Mouse (Mus musculus): ENCODE measurements around the gene Cox4i1. TPM values are rescaled to one million over a fixed set of nuclear protein-coding genes. Genes with fewer than 3 reads are reported as not detected.

Gene Cox4i1
- polyA plus RNA-seq, 1 experiment from 2014 or later: 1,171 TPM

- Histone ChIP-seq H3K4me2 (no peak overlapping the region), H3K9ac (no peak overlapping the region), H3K27ac (replicated peaks) (no peak overlapping the region), H3K27me3 (no peaks in the 10 kb centered on the region), H3K36me3 (no peaks in the 10 kb centered on the region), H3K4me3 (no peak overlapping the region), H3K9me3 (no peaks in the 10 kb centered on the region), H3K4me1 (replicated peaks) (peaks cover 8% of the 10 kb centered on the region)
- ATAC-seq (ENCODE audit: low FRiP score, low read depth): no peak
- WGBS: 82% methylated on average over 6 of the region's 6 CpGs
Observed at GRCm38 (mm10) chr8:120699079-120699478, 31.1 kb downstream of the Cox4i1 start.

GRCm38 (mm10) chr8:120699565-120699964 is 31.5 kb downstream of the Cox4i1 start:
- H3K36me3 ChIP-seq: no peaks in the 10 kb centered on the region
- H3K27me3 ChIP-seq: no peaks in the 10 kb centered on the region
- no peak overlapping the region for H3K9ac ChIP-seq
- no peak for ATAC-seq (ENCODE audit: low FRiP score, low read depth)
- WGBS: 67% methylated on average over 2 of the region's 2 CpGs
- H3K27ac ChIP-seq (replicated peaks): no peak overlapping the region
- H3K4me3 ChIP-seq: no peak overlapping the region
- no peak overlapping the region for H3K4me2 ChIP-seq
- no peaks in the 10 kb centered on the region for H3K9me3 ChIP-seq
- peaks cover 8% of the 10 kb centered on the region for H3K4me1 ChIP-seq (replicated peaks)

- Histone ChIP-seq H3K4me2 (no peak overlapping the region), H3K36me3 (no peaks in the 10 kb centered on the region), H3K9me3 (no peaks in the 10 kb centered on the region), H3K4me1 (replicated peaks) (peaks cover 8% of the 10 kb centered on the region), H3K27ac (replicated peaks) (no peak overlapping the region), H3K4me3 (no peak overlapping the region), H3K27me3 (no peaks in the 10 kb centered on the region), H3K9ac (no peak overlapping the region)
- WGBS: 92% methylated on average over 4 of the region's 4 CpGs
- no peak for ATAC-seq (ENCODE audit: low FRiP score, low read depth)
Observed at GRCm38 (mm10) chr8:120700053-120700452, 32.0 kb downstream of the Cox4i1 start.

- WGBS: 73% methylated on average over 19 of the region's 19 CpGs
Observed at GRCm38 (mm10) chr8:120701758-120702465, 33.9 kb downstream of the Cox4i1 start.

GRCm38 (mm10) chr8:120704203-120704602 is 36.2 kb downstream of the Cox4i1 start:
- Histone ChIP-seq H3K9ac (no peak overlapping the region), H3K4me1 (replicated peaks) (no peaks in the 10 kb centered on the region), H3K27me3 (no peaks in the 10 kb centered on the region), H3K27ac (replicated peaks) (no peak overlapping the region), H3K36me3 (no peaks in the 10 kb centered on the region), H3K4me3 (no peak overlapping the region), H3K9me3 (no peaks in the 10 kb centered on the region), H3K4me2 (no peak overlapping the region)
- no peak for ATAC-seq (ENCODE audit: low FRiP score, low read depth)
- 61% methylated on average over 9 of the region's 9 CpGs for WGBS

More at GRCm38 (mm10) chr8:120701758-120702465, 33.9 kb downstream of the Cox4i1 start:
- H3K9me3 ChIP-seq: no peaks in the 10 kb centered on the region
- H3K36me3 ChIP-seq: no peaks in the 10 kb centered on the region
- H3K27me3 ChIP-seq: no peaks in the 10 kb centered on the region
- H3K4me2 ChIP-seq: no peak overlapping the region
- H3K4me1 ChIP-seq (replicated peaks): no peaks in the 10 kb centered on the region; the same call in 1 of the 2 replicates
- no peak overlapping the region for H3K4me3 ChIP-seq
- no peak overlapping the region for H3K9ac ChIP-seq
- no peak overlapping the region for H3K27ac ChIP-seq (replicated peaks)
- ATAC-seq (ENCODE audit: low FRiP score, low read depth): no peak

- H3K27me3 ChIP-seq: no peaks in the 10 kb centered on the region
- no peaks in the 10 kb centered on the region for H3K36me3 ChIP-seq
- 81% methylated on average over 15 of the region's 15 CpGs for WGBS
- no peaks in the 10 kb centered on the region for H3K9me3 ChIP-seq
- no peak overlapping the region for H3K27ac ChIP-seq (replicated peaks)
- no peak for ATAC-seq (ENCODE audit: low FRiP score, low read depth)
- no peaks in the 10 kb centered on the region for H3K4me1 ChIP-seq (replicated peaks)
- no peak overlapping the region for H3K9ac ChIP-seq
- H3K4me2 ChIP-seq: no peak overlapping the region
- H3K4me3 ChIP-seq: no peak overlapping the region
Observed at GRCm38 (mm10) chr8:120705163-120705562, 37.1 kb downstream of the Cox4i1 start.

GRCm38 (mm10) chr8:120706193-120706592 is 38.2 kb downstream of the Cox4i1 start:
- no peaks in the 10 kb centered on the region for H3K4me1 ChIP-seq (replicated peaks)
- ATAC-seq (ENCODE audit: low FRiP score, low read depth): no peak

GRCm38 (mm10) chr8:120709176-120709575 is 41.2 kb downstream of the Cox4i1 start:
- Histone ChIP-seq H3K9me3 (no peaks in the 10 kb centered on the region), H3K4me3 (no peak overlapping the region), H3K4me2 (no peak overlapping the region), H3K27ac (replicated peaks) (no peak overlapping the region), H3K4me1 (replicated peaks) (no peaks in the 10 kb centered on the region), H3K9ac (no peak overlapping the region), H3K36me3 (no peaks in the 10 kb centered on the region), H3K27me3 (no peaks in the 10 kb centered on the region)
- no peak for ATAC-seq (ENCODE audit: low FRiP score, low read depth)
- 87% methylated on average over 10 of the region's 10 CpGs for WGBS

More at GRCm38 (mm10) chr8:120706193-120706592, 38.2 kb downstream of the Cox4i1 start:
- Histone ChIP-seq H3K9me3 (no peaks in the 10 kb centered on the region), H3K9ac (no peak overlapping the region), H3K36me3 (no peaks in the 10 kb centered on the region), H3K27me3 (no peaks in the 10 kb centered on the region), H3K4me3 (no peak overlapping the region), H3K4me2 (no peak overlapping the region), H3K27ac (replicated peaks) (no peak overlapping the region)
- WGBS: 83% methylated on average over 3 of the region's 3 CpGs

- no peak for ATAC-seq (ENCODE audit: low FRiP score, low read depth)
Observed at GRCm38 (mm10) chr8:120715200-120715599, 47.2 kb downstream of the Cox4i1 start.

GRCm38 (mm10) chr8:120715996-120716680 is 48.1 kb downstream of the Cox4i1 start:
- H3K36me3 ChIP-seq: no peaks in the 10 kb centered on the region
- H3K27ac ChIP-seq (replicated peaks): no peak overlapping the region
- no peaks in the 10 kb centered on the region for H3K4me1 ChIP-seq (replicated peaks)
- no peak overlapping the region for H3K9ac ChIP-seq
- 85% methylated on average over 15 of the region's 15 CpGs for WGBS
- no peak for ATAC-seq (ENCODE audit: low FRiP score, low read depth)
- no peaks in the 10 kb centered on the region for H3K9me3 ChIP-seq
- H3K27me3 ChIP-seq: no peaks in the 10 kb centered on the region
- no peak overlapping the region for H3K4me3 ChIP-seq
- no peak overlapping the region for H3K4me2 ChIP-seq

More at GRCm38 (mm10) chr8:120715200-120715599, 47.2 kb downstream of the Cox4i1 start:
- Histone ChIP-seq H3K27ac (replicated peaks) (no peak overlapping the region), H3K36me3 (no peaks in the 10 kb centered on the region), H3K9me3 (no peaks in the 10 kb centered on the region), H3K4me3 (no peak overlapping the region), H3K9ac (no peak overlapping the region), H3K4me1 (replicated peaks) (no peaks in the 10 kb centered on the region), H3K4me2 (no peak overlapping the region), H3K27me3 (no peaks in the 10 kb centered on the region)
- 81% methylated on average over 6 of the region's 6 CpGs for WGBS

- Histone ChIP-seq H3K4me2 (no peak overlapping the region), H3K27ac (replicated peaks) (no peak overlapping the region), H3K4me1 (replicated peaks) (no peaks in the 10 kb centered on the region), H3K36me3 (no peaks in the 10 kb centered on the region), H3K9me3 (no peaks in the 10 kb centered on the region), H3K4me3 (no peak overlapping the region), H3K27me3 (no peaks in the 10 kb centered on the region), H3K9ac (no peak overlapping the region)
- WGBS: 78% methylated on average over 19 of the region's 19 CpGs
- ATAC-seq (ENCODE audit: low FRiP score, low read depth): no peak
Observed at GRCm38 (mm10) chr8:120719586-120720236, 51.7 kb downstream of the Cox4i1 start.

- no peak overlapping the region for H3K9ac ChIP-seq
Observed at GRCm38 (mm10) chr8:120723025-120723424, 55.0 kb downstream of the Cox4i1 start.

More at GRCm38 (mm10) chr8:120723025-120723424, 55.0 kb downstream of the Cox4i1 start:
- Histone ChIP-seq H3K4me2 (no peak overlapping the region), H3K4me1 (replicated peaks) (no peaks in the 10 kb centered on the region), H3K27me3 (no peaks in the 10 kb centered on the region), H3K27ac (replicated peaks) (no peak overlapping the region), H3K36me3 (no peaks in the 10 kb centered on the region), H3K9me3 (no peaks in the 10 kb centered on the region), H3K4me3 (no peak overlapping the region)
- ATAC-seq (ENCODE audit: low FRiP score, low read depth): no peak
- 73% methylated on average over 6 of the region's 6 CpGs for WGBS

Measured in hindbrain, embryonic 15.5 days (tissue).